Mouse (Mus musculus): ENCODE data around the gene Zmym1. TPM values are rescaled to one million over a fixed set of nuclear protein-coding genes. Genes with fewer than 3 reads are reported as not detected.
"Not testable (repeated sequence)": the region's sequence is repeated elsewhere in the genome, so short reads cannot be mapped to it uniquely, and the experiment has no call there.

Gene Zmym1
- polyA plus RNA-seq (2016; fragmentation: Nextera tagmentation; extraction: Ambion mirVana) = 28.2 and 31.6 TPM in 2 replicates

DNA sequence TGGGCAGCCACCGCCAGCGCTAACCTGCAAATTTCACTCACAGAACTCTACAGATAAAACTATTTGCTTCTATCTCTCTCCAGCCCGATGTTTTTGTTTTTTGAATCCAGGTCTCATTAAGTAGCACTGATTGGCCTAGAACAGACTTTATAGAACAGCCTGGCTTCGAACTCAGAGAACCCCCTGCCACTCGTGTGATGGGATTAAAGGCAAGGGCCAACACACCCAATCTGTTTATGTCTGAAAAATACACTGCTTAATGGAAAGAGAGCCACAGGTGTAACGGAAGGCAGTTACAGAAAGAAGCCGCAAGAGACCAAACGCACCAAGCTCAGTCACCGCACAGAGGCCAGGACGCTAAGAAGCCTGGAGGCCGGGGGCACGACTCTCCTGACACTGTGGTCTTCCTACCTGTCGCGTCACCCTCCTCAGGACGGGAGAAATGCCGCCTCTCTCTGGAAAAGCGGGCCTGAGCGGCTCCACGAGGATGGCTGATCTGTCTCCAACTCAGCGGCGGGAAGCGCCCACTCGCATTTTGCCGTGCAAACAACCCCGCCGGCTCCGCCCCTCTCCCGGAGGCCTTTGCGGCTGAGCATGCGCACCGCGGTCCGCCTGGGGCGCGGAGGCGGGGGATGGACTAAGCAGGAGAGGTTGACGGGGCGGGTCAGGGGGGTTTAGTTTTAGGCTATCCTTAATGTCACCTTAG lies at the start of gene Zmym1:
Gene Zmym1 (minus strand): TSS at position 568 of the 706 bp plus-strand sequence.
- WGBS = 1% methylated on average over 38 of the region's 38 CpGs

DNA sequence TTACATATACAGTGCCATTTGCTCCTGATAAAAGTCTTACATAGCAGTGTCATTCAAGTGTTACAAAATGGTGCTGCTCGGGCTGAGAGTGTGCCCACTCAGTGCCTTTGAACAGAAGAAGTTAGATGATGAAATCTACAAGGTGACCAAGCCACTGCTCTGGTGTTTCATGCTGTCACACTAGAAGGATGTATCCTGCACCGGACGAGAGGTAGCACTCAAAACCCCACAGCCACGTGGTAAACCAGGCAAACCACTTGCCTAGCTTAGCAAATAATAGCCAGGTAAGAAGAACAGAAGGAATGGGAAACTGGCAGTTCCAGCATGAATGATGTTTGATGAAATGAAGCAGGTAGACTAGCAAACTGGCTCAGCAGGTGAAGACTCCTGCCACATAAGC lies 49.6 kb upstream of the Zmym1 start:
- WGBS = 78% methylated on average over 4 of the region's 4 CpGs

More for the DNA sequence above, at the start of gene Zmym1:
- Histone ChIP-seq H3K4me2 (replicated peaks) (peak within 1 kb of the TSS; percentile 83), H3K36me3 (peaks cover 22% of the 10 kb centered on the region), H3K9me3 (no peaks in the 10 kb centered on the region), H3K27me3 (no peaks in the 10 kb centered on the region), H3K4me1 (peaks cover 4% of the 10 kb centered on the region; the same call in 1 of the 2 replicates), H3K9ac (replicated peaks) (peak within 1 kb of the TSS; percentile 76), H3K27ac (replicated peaks) (peak within 1 kb of the TSS; percentile 49; the same call in 1 of the 2 replicates), H3K4me3 (peak within 1 kb of the TSS; percentile 73)
- peak; percentile 91 for ATAC-seq (ENCODE audit: low FRiP score, low read depth)

DNA sequence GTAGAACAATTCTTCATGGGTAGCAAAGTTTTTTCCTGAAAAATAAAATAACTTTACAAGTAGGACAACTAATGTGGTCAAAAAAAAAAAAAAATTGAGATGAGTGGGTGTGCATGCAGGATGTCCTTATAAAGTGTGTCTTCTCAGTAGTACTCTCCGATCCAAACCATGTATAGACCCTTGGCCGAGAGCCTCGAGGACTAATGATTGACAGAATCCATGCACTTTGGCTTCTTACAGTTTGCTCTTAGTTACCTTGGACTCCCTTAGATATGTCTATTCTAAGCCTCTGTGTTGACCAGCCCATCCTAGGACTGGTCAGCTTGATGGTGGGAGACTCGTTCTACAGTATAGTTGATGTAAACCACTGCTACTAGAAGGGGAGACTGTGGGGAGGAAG lies 46.6 kb upstream of the Zmym1 start:
- no peak overlapping the region for H3K4me3 ChIP-seq
- ATAC-seq (ENCODE audit: low FRiP score, low read depth) = no peak
- H3K27ac ChIP-seq (replicated peaks) = no peak overlapping the region
- H3K27me3 ChIP-seq = no peaks in the 10 kb centered on the region
- 94% methylated on average over 4 of the region's 4 CpGs for WGBS
- H3K4me2 ChIP-seq (replicated peaks) = no peak overlapping the region
- H3K9me3 ChIP-seq = no peaks in the 10 kb centered on the region
- H3K9ac ChIP-seq (replicated peaks) = no peak overlapping the region
- peaks cover 34% of the 10 kb centered on the region for H3K36me3 ChIP-seq
- no peaks in the 10 kb centered on the region for H3K4me1 ChIP-seq

More for the DNA sequence above, 49.6 kb upstream of the Zmym1 start:
- Histone ChIP-seq H3K4me1 (no peaks in the 10 kb centered on the region), H3K36me3 (peaks cover 31% of the 10 kb centered on the region), H3K27ac (replicated peaks) (no peak overlapping the region), H3K4me2 (replicated peaks) (no peak overlapping the region), H3K4me3 (no peak overlapping the region), H3K27me3 (no peaks in the 10 kb centered on the region), H3K9ac (replicated peaks) (no peak overlapping the region), H3K9me3 (no peaks in the 10 kb centered on the region)
- no peak for ATAC-seq (ENCODE audit: low FRiP score, low read depth)

DNA sequence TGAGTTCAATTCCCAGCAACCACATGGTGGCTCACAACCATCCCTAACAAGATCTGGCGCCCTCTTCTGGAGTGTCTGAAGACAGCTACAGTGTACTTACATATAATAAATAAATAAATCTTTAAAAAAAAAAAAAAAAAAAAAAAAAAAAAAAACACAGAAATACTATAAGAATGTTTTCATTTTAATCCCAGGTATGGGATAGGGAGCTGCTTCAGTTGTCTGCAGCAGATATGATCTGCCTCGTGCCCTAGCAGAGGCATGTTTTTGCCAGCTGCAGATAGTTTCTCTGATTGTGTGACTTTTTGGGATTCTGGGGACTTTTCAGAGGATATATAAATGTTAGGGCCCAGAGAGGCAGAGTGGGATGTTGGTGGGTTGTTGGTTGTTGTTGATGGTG lies 38.6 kb upstream of the Zmym1 start:
- not testable (repeated sequence) for H3K9ac ChIP-seq (replicated peaks); H3K27ac ChIP-seq (replicated peaks); H3K27me3 ChIP-seq; H3K4me3 ChIP-seq; H3K9me3 ChIP-seq; ATAC-seq (ENCODE audit: low FRiP score, low read depth); H3K4me1 ChIP-seq; H3K4me2 ChIP-seq (replicated peaks)
- peaks cover 17% of the 10 kb centered on the region for H3K36me3 ChIP-seq
- 100% methylated on average over 1 of the region's 2 CpGs for WGBS

DNA sequence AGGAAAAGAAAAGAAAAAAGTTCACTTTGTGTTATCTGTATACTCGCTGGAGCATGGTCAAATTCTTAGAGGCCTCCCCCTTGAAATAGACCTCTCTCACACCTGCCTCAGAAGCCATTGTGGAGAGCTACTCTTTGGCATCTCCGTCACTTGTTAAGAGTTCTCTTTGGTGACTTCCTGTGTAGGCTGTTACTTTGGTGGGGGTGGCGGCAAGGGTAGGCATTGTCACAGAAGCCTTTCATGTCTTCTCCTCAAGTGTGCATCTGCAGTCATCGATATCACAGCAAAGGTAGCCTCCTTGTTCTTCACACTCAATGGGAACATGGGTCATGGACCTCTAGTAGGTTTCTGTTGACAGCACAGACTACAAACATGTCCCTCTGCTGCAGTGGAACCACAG lies 34.1 kb upstream of the Zmym1 start:
- Histone ChIP-seq H3K27me3 (no peaks in the 10 kb centered on the region), H3K4me3 (no peak overlapping the region), H3K4me1 (no peaks in the 10 kb centered on the region), H3K9ac (replicated peaks) (no peak overlapping the region), H3K36me3 (peaks cover 14% of the 10 kb centered on the region), H3K4me2 (replicated peaks) (no peak overlapping the region), H3K9me3 (no peaks in the 10 kb centered on the region), H3K27ac (replicated peaks) (no peak overlapping the region)
- no peak for ATAC-seq (ENCODE audit: low FRiP score, low read depth)
- WGBS = 94% methylated on average over 4 of the region's 4 CpGs

DNA sequence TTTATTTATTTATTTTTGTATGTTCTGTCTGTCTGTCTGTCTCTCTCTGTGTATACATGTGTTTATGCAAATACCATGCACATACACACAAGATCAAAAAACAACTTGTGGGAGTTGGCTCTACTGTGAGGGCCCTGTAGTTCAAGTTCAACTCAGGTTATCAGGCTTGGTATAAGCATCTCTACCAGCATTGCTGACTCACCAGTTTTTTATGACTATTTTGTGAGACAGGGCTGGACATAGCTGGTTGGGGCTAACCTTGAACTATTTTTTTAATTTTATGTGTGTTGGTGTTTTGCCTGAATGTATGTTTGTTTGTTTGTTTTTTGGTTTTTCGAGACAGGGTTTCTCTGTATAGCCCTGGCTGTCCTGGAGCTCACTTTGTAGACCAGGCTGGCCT lies 30.2 kb upstream of the Zmym1 start:
- no peaks in the 10 kb centered on the region for H3K9me3 ChIP-seq
- peaks cover 25% of the 10 kb centered on the region for H3K36me3 ChIP-seq
- no peak overlapping the region for H3K9ac ChIP-seq (replicated peaks)
- no peak overlapping the region for H3K4me2 ChIP-seq (replicated peaks)
- ATAC-seq (ENCODE audit: low FRiP score, low read depth) = no peak
- no peaks in the 10 kb centered on the region for H3K4me1 ChIP-seq
- H3K27ac ChIP-seq (replicated peaks) = no peak overlapping the region
- WGBS = 82% methylated on average over 1 of the region's 1 CpGs
- H3K27me3 ChIP-seq = no peaks in the 10 kb centered on the region
- H3K4me3 ChIP-seq = no peak overlapping the region

DNA sequence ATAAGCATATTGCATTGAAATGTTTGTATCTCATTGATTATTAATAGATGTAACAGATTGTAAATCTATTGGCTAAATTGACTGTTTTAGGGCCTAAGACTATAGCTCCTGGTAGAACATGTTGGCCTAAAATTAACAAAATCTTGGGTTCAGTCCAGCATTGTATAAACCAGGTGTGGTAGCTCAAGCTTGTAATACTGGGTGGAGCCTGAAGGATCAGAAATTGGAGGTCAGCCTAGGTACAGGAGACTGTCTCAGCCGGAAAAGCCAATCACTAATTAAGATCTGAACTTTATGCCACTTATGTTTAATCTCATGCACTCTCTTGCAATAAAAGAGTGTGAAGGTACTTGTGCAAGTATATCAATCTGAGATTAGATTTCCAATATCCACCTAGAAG lies 24.8 kb upstream of the Zmym1 start:
- H3K4me3 ChIP-seq = no peak overlapping the region
- no peaks in the 10 kb centered on the region for H3K9me3 ChIP-seq
- no peaks in the 10 kb centered on the region for H3K27me3 ChIP-seq
- peaks cover 12% of the 10 kb centered on the region for H3K36me3 ChIP-seq
- no peak overlapping the region for H3K27ac ChIP-seq (replicated peaks)
- H3K4me1 ChIP-seq = no peaks in the 10 kb centered on the region
- H3K9ac ChIP-seq (replicated peaks) = no peak overlapping the region
- 94% methylated on average over 1 of the region's 1 CpGs for WGBS
- no peak overlapping the region for H3K4me2 ChIP-seq (replicated peaks)
- ATAC-seq (ENCODE audit: low FRiP score, low read depth) = no peak

DNA sequence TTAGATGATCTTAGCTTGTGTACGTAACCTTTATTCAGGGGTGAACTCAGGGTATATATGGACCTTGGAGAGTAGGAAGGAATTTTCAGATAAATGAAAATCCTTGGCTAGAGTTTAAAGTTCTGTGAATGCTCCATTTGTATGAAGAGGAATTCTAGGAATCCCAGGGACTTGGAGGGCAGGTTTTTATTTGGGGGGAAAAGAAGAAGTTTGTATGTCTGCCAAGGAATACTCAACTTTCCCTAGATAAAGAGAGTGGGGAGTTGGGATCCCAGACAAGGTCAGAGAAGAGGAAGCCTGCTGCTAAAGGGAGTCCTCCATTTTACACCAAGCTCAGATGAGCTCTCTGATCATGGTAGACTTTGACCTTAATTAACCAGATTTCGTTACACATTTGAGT lies 22.2 kb upstream of the Zmym1 start:
- no peaks in the 10 kb centered on the region for H3K27me3 ChIP-seq
- WGBS = 93% methylated on average over 2 of the region's 2 CpGs
- no peaks in the 10 kb centered on the region for H3K9me3 ChIP-seq
- H3K9ac ChIP-seq (replicated peaks) = no peak overlapping the region
- no peak overlapping the region for H3K4me3 ChIP-seq
- H3K36me3 ChIP-seq = peaks cover under 1% of the 10 kb centered on the region
- ATAC-seq (ENCODE audit: low FRiP score, low read depth) = no peak
- no peak overlapping the region for H3K27ac ChIP-seq (replicated peaks)
- no peak overlapping the region for H3K4me2 ChIP-seq (replicated peaks)
- no peaks in the 10 kb centered on the region for H3K4me1 ChIP-seq

DNA sequence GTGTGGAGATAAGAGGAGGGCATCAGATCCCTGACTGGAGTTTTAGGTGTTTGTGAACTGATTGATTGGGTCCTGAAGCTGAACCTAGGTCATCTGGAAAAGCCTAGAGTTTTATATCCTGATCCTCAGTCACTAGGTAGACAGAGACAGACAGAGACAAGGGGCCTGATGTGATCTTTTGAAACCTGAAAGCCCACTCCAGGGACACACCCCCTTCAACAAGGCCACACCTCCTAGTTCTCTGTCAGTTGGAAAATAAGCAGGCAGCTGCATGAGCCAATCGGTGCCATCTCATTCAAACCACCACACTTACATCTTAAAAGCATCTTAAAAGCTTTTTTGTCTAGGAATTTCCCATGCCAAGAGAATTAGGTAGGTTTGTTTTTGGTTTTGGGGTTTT lies 19.9 kb upstream of the Zmym1 start:
- H3K9me3 ChIP-seq = no peaks in the 10 kb centered on the region
- H3K9ac ChIP-seq (replicated peaks) = no peak overlapping the region
- ATAC-seq (ENCODE audit: low FRiP score, low read depth) = no peak
- peaks cover 6% of the 10 kb centered on the region for H3K4me1 ChIP-seq
- H3K27ac ChIP-seq (replicated peaks) = no peak overlapping the region
- H3K27me3 ChIP-seq = no peaks in the 10 kb centered on the region
- WGBS = 33% methylated on average over 1 of the region's 1 CpGs
- H3K4me3 ChIP-seq = no peak overlapping the region
- H3K36me3 ChIP-seq = no peaks in the 10 kb centered on the region
- H3K4me2 ChIP-seq (replicated peaks) = no peak overlapping the region

DNA sequence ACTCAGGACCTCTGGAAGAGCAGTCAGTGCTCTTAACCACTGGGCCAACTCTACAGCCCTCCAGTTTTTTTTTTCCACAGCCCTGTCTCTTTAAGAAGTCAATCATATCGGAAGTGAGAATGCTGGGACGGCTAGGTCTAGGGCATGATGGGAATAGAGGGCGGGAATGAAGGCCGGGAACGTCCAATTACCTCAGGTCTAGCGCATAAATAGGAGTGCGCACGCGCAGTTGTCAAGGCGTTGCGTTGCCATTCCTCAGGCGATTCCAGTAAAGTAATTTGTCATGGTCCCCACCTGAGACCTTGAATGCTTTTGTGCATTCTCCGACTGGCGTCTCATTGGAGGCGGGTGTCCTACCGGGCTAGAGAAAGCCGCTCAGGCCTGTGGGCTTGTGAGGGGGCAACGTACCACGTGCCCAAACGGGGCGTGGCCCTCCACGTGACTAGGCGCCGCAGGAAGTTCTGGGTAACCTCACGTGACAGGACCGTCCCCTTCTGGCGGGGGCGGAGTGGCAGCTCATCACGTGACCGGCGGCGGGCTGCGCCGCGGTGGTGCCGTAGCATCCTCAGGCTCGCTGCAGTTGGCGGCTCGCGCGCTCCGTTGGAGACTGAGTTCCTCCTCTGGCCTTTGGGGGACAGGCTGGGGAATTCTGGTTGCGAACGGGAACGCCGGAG lies 16.1 kb upstream of the Zmym1 start, which contains the start of gene Zmym6:
Gene Zmym6 (plus strand): TSS at position 509 of the 674 bp plus-strand sequence.
- under 1% methylated on average over 46 of the region's 46 CpGs for WGBS
- no peaks in the 10 kb centered on the region for H3K27me3 ChIP-seq

DNA sequence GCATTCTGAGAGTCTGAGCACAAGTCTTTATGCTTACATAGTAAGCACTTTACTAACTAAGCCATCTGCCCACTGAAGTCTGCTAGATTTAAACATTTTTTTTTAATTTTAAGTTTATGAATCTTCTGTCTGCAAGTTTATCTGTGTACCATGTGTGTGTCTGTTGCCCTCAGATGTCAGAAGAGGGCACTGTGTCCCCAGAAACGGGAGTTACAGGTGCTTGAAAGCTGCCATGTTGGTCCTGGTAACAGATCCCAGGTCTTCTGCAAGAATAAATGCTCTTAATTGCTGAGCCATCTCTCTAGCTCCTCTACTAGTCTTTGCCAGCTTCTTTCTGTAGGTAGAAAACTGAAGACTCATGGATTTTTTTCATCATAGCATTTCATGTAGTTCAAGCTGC lies 14.0 kb upstream of the Zmym1 start:
- ATAC-seq (ENCODE audit: low FRiP score, low read depth) = no peak
- H3K9me3 ChIP-seq = no peaks in the 10 kb centered on the region
- H3K36me3 ChIP-seq = no peaks in the 10 kb centered on the region
- no peak overlapping the region for H3K27ac ChIP-seq (replicated peaks)
- no peak overlapping the region for H3K9ac ChIP-seq (replicated peaks)
- no peak overlapping the region for H3K4me2 ChIP-seq (replicated peaks)
- H3K27me3 ChIP-seq = no peaks in the 10 kb centered on the region
- 74% methylated on average over 1 of the region's 1 CpGs for WGBS
- no peak overlapping the region for H3K4me3 ChIP-seq
- H3K4me1 ChIP-seq = peaks cover 6% of the 10 kb centered on the region

More for the DNA sequence above, 16.1 kb upstream of the Zmym1 start, which contains the start of gene Zmym6:
- H3K4me2 ChIP-seq (replicated peaks) = peak within 1 kb of the TSS; percentile 66
- H3K9ac ChIP-seq (replicated peaks) = peak within 1 kb of the TSS; percentile 62
- H3K9me3 ChIP-seq = no peaks in the 10 kb centered on the region
- peaks cover 6% of the 10 kb centered on the region for H3K4me1 ChIP-seq
- peak within 1 kb of the TSS; percentile 62 for H3K4me3 ChIP-seq
- no peaks in the 10 kb centered on the region for H3K36me3 ChIP-seq
- peak; percentile 97 for ATAC-seq (ENCODE audit: low FRiP score, low read depth)
- H3K27ac ChIP-seq (replicated peaks) = peak within 1 kb of the TSS; percentile 87

DNA sequence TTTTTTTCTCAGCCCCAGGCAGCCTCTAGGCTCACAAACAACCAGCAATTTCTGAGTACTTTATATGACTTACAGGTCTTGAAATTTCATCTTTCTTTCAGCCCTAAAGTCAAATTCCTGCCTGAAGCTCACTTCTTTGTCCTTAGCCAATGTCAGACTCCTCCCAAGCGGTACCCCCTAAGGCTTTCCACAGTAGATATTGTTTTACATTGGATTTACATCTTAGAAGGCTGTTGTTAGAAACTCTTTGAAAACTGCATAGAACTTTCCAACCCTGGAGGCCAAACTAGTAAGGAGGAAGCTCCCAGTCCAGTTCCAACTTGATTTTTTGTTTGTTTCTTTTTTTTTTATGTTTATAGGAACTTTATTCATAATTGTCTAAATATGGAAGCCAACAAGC lies 3.1 kb upstream of the Zmym1 start:
- WGBS = 33% methylated on average over 1 of the region's 1 CpGs
- 0 out of 2 replicates have a peak, but pooled peaks cover under 1% of the 10 kb centered on the region for H3K9me3 ChIP-seq
- no peaks in the 10 kb centered on the region for H3K27me3 ChIP-seq
- ATAC-seq (ENCODE audit: low FRiP score, low read depth) = no peak
- H3K4me1 ChIP-seq = peaks cover 4% of the 10 kb centered on the region; the same call in 1 of the 2 replicates
- 0 out of 2 replicates have a peak, but pooled peaks cover 4% of the 10 kb centered on the region for H3K36me3 ChIP-seq
- H3K9ac ChIP-seq (replicated peaks) = no peak overlapping the region
- H3K4me2 ChIP-seq (replicated peaks) = no peak overlapping the region
- no peak overlapping the region for H3K4me3 ChIP-seq
- H3K27ac ChIP-seq (replicated peaks) = no peak overlapping the region

Measured in midbrain, embryonic 12.5 days (tissue).